ENCODE assay signal across 12 mouse cellular contexts in genomic region chr11:104000667-104001394, GRCm38 (mm10). TPM values are rescaled to one million over a fixed set of nuclear protein-coding genes. Genes with fewer than 3 reads are reported as not detected.
DNase-seq lines count a peak whose midpoint lies in the region; ATAC-seq and TF ChIP-seq lines count a peak whose summit lies in the region.
"Had no signal": no experiment of that assay in that cellular context is flagged by ENCODE, and none has a peak within 500 bp of the region (broad histone marks: within the 10 kb centered on the region; RNA-seq: fewer than 3 reads in every experiment).

No protein-coding gene starts in this region.

- TF ChIP-seq POLR2A in bone marrow, adult 2 months (IDR thresholded peaks at IDR 0.05; ENCODE audit: borderline replicate concordance, control insufficient read depth, low read depth, low read length), result no peak
- no peak for TF ChIP-seq POLR2A in spleen, adult 2 months (IDR thresholded peaks at IDR 0.05; ENCODE audit: low read depth, low read length)

- intact Hi-C loops in gastrocnemius, postnatal 14 days (cut with DNase I; ENCODE audit: low total_unique reads), result no loop called here

- H3K4me1 ChIP-seq in bone marrow, adult 2 months (ENCODE audit: control insufficient read depth, insufficient read depth, low read length), result peaks cover 2% of the 10 kb centered on the region; the same call in 1 of the 2 replicates
- H3K4me1 ChIP-seq in spleen, adult 2 months (ENCODE audit: control insufficient read depth, insufficient read depth, insufficient read length), result peaks cover 22% of the 10 kb centered on the region
- H3K4me1 ChIP-seq in midbrain, embryonic 15.5 days, result no peaks in the 10 kb centered on the region
- H3K4me1 ChIP-seq: lung, embryonic 15.5 days had no signal

- no peaks in the 10 kb centered on the region for H3K9me3 ChIP-seq in midbrain, embryonic 15.5 days
- H3K9me3 ChIP-seq: lung, embryonic 15.5 days had no signal

- peak overlapping the region; percentile 42 for H3K27ac ChIP-seq in bone marrow, adult 2 months (ENCODE audit: control insufficient read depth, insufficient read depth, low read depth, low read length, poor library complexity)
- peak overlapping the region; percentile 40 for H3K27ac ChIP-seq in spleen, adult 2 months (ENCODE audit: insufficient read depth, low read length)
- H3K27ac ChIP-seq in midbrain, embryonic 15.5 days, result no peak overlapping the region
- H3K27ac ChIP-seq: left cerebral cortex, adult 2 months; lung, embryonic 15.5 days had no signal

- H3K4me2 ChIP-seq in midbrain, embryonic 15.5 days, result no peak overlapping the region
- H3K4me2 ChIP-seq: lung, embryonic 15.5 days had no signal

- no peak for ATAC-seq in midbrain, embryonic 15.5 days (replicated peaks)
- ATAC-seq: intestine, embryonic 16.5 days had no signal

- H3K4me3 ChIP-seq in bone marrow, adult 2 months (replicated peaks; ENCODE audit: control insufficient read depth, low read depth, low read length), result no peak overlapping the region
- H3K4me3 ChIP-seq in spleen, adult 2 months (ENCODE audit: extremely low read depth, insufficient read depth, insufficient read length), result no peak overlapping the region
- no peak overlapping the region for H3K4me3 ChIP-seq in midbrain, embryonic 15.5 days
- H3K4me3 ChIP-seq: left cerebral cortex, adult 2 months; lung, embryonic 15.5 days had no signal

- TF ChIP-seq CTCF in bone marrow, adult 2 months (IDR thresholded peaks at IDR 0.05; ENCODE audit: control insufficient read depth, insufficient read depth, low read length), result no peak
- no peak; the same call in 1 of the 2 replicates for TF ChIP-seq CTCF in spleen, adult 2 months (IDR thresholded peaks at IDR 0.05; ENCODE audit: extremely low read depth, insufficient read depth, insufficient read length, insufficient replicate concordance)

- H3K9ac ChIP-seq in midbrain, embryonic 15.5 days, result no peak overlapping the region
- H3K9ac ChIP-seq: lung, embryonic 15.5 days had no signal

- 11% methylated on average over 9 of the region's 9 CpGs for WGBS in bone marrow, adult 2 months
- 16% methylated on average over 9 of the region's 9 CpGs for WGBS in spleen, adult 2 months
- WGBS in midbrain, embryonic 15.5 days, result 78% methylated on average over 9 of the region's 9 CpGs

- no peaks in the 10 kb centered on the region for H3K27me3 ChIP-seq in spleen, adult 2 months (ENCODE audit: control insufficient read depth, insufficient read depth, low read length)
- H3K27me3 ChIP-seq in midbrain, embryonic 15.5 days (replicated peaks), result no peaks in the 10 kb centered on the region
- H3K27me3 ChIP-seq: lung, embryonic 15.5 days had no signal

- peak; percentile 32 for DNase-seq in layer of hippocampus, adult 9-11 months
- no peak for DNase-seq in layer of hippocampus, adult 8-10 months (ENCODE audit: low spot score in 2 of 2)
- peak; percentile 65 for DNase-seq in lung, postnatal 25 days (ENCODE audit: low spot score)
- DNase-seq in spleen, adult 2 months (ENCODE audit: low read depth in 1 of 2, low spot score in 2 of 2), result peak; percentile 76 to 83
- no peak for DNase-seq in gastrocnemius, postnatal 14 days
- DNase-seq in testis, postnatal 14 days (ENCODE audit: low spot score), result no peak
- DNase-seq: gastrocnemius, postnatal 10 days had no signal

- no peaks in the 10 kb centered on the region for H3K36me3 ChIP-seq in spleen, adult 2 months (ENCODE audit: control insufficient read depth, insufficient read depth, low read length)
- no peaks in the 10 kb centered on the region for H3K36me3 ChIP-seq in midbrain, embryonic 15.5 days (replicated peaks)
- H3K36me3 ChIP-seq: lung, embryonic 15.5 days had no signal

RNA-seq across cellular contexts. Expression of gene Arf2, which starts 34.3 kb away (rescaled TPM):
- total RNA-seq in layer of hippocampus, adult 8-10 months (2022), result 10 to 100 TPM; 39.1 to 55.3 (median 42.5) TPM
- polyA plus RNA-seq in bone marrow, adult 2 months (2011; ENCODE audit: insufficient read depth, insufficient read length, low replicate concordance, missing spikeins), result 16.4 and 17.7 TPM in 2 replicates
- polyA plus RNA-seq in spleen, adult 2 months (2012; rRNA removed), result 6.0 and 7.4 TPM in 2 replicates
- total RNA-seq in gastrocnemius, postnatal 14 days (2021), result 10 to 100 TPM; 14.7 to 20.8 TPM
- 223 and 225 TPM in 2 replicates for polyA plus RNA-seq in midbrain, embryonic 15.5 days (2015; fragmentation: Nextera tagmentation; extraction: Ambion mirVana)

RNA-seq across cellular contexts. Expression of gene Nsf, which starts 47.0 kb away (rescaled TPM):
- 1,000 to 10,000 TPM; 1,076 to 1,216 (median 1,154) TPM for total RNA-seq in layer of hippocampus, adult 8-10 months (2022)
- polyA plus RNA-seq in bone marrow, adult 2 months (2011; ENCODE audit: insufficient read depth, insufficient read length, low replicate concordance, missing spikeins), result 10.3 and 13.2 TPM in 2 replicates
- polyA plus RNA-seq in spleen, adult 2 months (2012; rRNA removed), result 36.8 and 38.9 TPM in 2 replicates
- total RNA-seq in gastrocnemius, postnatal 14 days (2021), result 10 to 100 TPM; 14.7 to 15.6 TPM
- polyA plus RNA-seq in midbrain, embryonic 15.5 days (2015; fragmentation: Nextera tagmentation; extraction: Ambion mirVana), result 203 and 209 TPM in 2 replicates

Comparison
In these comparisons a context has a peak if more than half of its experiments do, and no peak if none do; other contexts are left out.
1. DNase-seq: peak in layer of hippocampus, adult 9-11 months (single experiment), lung, postnatal 25 days (single experiment) and spleen, adult 2 months (2 of 2); none in layer of hippocampus, adult 8-10 months (0 of 2), gastrocnemius, postnatal 14 days (single experiment) and testis, postnatal 14 days (single experiment).
2. RNA of gene Arf2, which starts 34.3 kb away (polyA plus RNA-seq): 223 to 225 TPM in midbrain, embryonic 15.5 days; 16.4 to 17.7 TPM in bone marrow, adult 2 months and 6.0 to 7.4 TPM in spleen, adult 2 months; every median in the first group is over 10 times any median in the second.